ENCODE assay signal across 9 mouse cellular contexts in genomic region chr11:79591591-79591975, GRCm38 (mm10). TPM values are rescaled to one million over a fixed set of nuclear protein-coding genes. Genes with fewer than 3 reads are reported as not detected.
DNase-seq lines count a peak whose midpoint lies in the region; ATAC-seq lines count a peak whose summit lies in the region.
"Had no signal": no experiment of that assay in that cellular context is flagged by ENCODE, and none has a peak within 500 bp of the region (broad histone marks: within the 10 kb centered on the region; RNA-seq: fewer than 3 reads in every experiment).

No protein-coding gene starts in this region.

- H3K9ac ChIP-seq in hindbrain, embryonic 13.5 days: peak overlapping the region; percentile 94
- peak overlapping the region; percentile 82 for H3K9ac ChIP-seq in midbrain, embryonic 12.5 days (replicated peaks)

- H3K4me1 ChIP-seq in hindbrain, embryonic 13.5 days (replicated peaks): peaks cover 49% of the 10 kb centered on the region
- H3K4me1 ChIP-seq in midbrain, embryonic 12.5 days: peaks cover 37% of the 10 kb centered on the region

- H3K9me3 ChIP-seq in hindbrain, embryonic 13.5 days: no peaks in the 10 kb centered on the region
- no peaks in the 10 kb centered on the region for H3K9me3 ChIP-seq in midbrain, embryonic 12.5 days

- peak; percentile 45 to 56 for DNase-seq in frontal cortex, postnatal 36 days (ENCODE audit: low spot score in 2 of 2)
- no peak for DNase-seq in frontal cortex, postnatal 10 days (ENCODE audit: low spot score in 2 of 2)
- DNase-seq in retina, postnatal 1 day: peak; percentile 41
- DNase-seq in retina, embryonic 14.5 days (ENCODE audit: low spot score): no peak
- no peak for DNase-seq in urinary bladder, postnatal 36 days (ENCODE audit: low spot score in 2 of 2)
- no peak for DNase-seq in adrenal gland, adult 2 months

- H3K4me2 ChIP-seq in hindbrain, embryonic 13.5 days: peak overlapping the region; percentile 88
- peak overlapping the region; percentile 84 for H3K4me2 ChIP-seq in midbrain, embryonic 12.5 days (replicated peaks)

- H3K27ac ChIP-seq in hindbrain, embryonic 13.5 days: peak overlapping the region; percentile 92
- peak overlapping the region; percentile 70; the same call in 1 of the 2 replicates for H3K27ac ChIP-seq in midbrain, embryonic 12.5 days (replicated peaks)
- H3K27ac ChIP-seq: macrophage had no signal

- H3K27me3 ChIP-seq in hindbrain, embryonic 13.5 days: peaks cover 17% of the 10 kb centered on the region
- H3K27me3 ChIP-seq in midbrain, embryonic 12.5 days: peaks cover 36% of the 10 kb centered on the region

- H3K4me3 ChIP-seq in hindbrain, embryonic 13.5 days: peak overlapping the region; percentile 75
- H3K4me3 ChIP-seq in midbrain, embryonic 12.5 days: peak overlapping the region; percentile 79

- no peaks in the 10 kb centered on the region for H3K36me3 ChIP-seq in hindbrain, embryonic 13.5 days
- no peaks in the 10 kb centered on the region for H3K36me3 ChIP-seq in midbrain, embryonic 12.5 days

- 17% methylated on average over 5 of the region's 5 CpGs for WGBS in hindbrain, embryonic 13.5 days
- 32% methylated on average over 5 of the region's 5 CpGs for WGBS in midbrain, embryonic 12.5 days

- ATAC-seq in hindbrain, embryonic 13.5 days (ENCODE audit: low FRiP score): peak; percentile 40
- 0 out of 2 replicates have a peak, but pooled peaks have one; percentile 41 for ATAC-seq in midbrain, embryonic 12.5 days (ENCODE audit: low FRiP score, low read depth)

RNA-seq across cellular contexts. Expression of gene Rab11fip4, which starts 0.6 kb away (rescaled TPM):
- polyA plus RNA-seq in hindbrain, embryonic 13.5 days (2015; fragmentation: Nextera tagmentation; extraction: Ambion mirVana): 26.1 and 26.9 TPM in 2 replicates
- polyA plus RNA-seq in midbrain, embryonic 12.5 days (2016; fragmentation: Nextera tagmentation; extraction: Ambion mirVana): 20.6 and 26.8 TPM in 2 replicates
- total RNA-seq in adrenal gland, adult 2 months (2021): 1 to 10 TPM; 1.8 to 7.2 TPM
- polyA plus RNA-seq in adrenal gland, adult 2 months (2012; rRNA removed): 2.7 and 4.0 TPM in 2 replicates

Comparison
In these comparisons a context has a peak if more than half of its experiments do, and no peak if none do; other contexts are left out.
1. DNase-seq: peak in frontal cortex, postnatal 36 days (2 of 2) and retina, postnatal 1 day (single experiment); none in frontal cortex, postnatal 10 days (0 of 2), retina, embryonic 14.5 days (single experiment), urinary bladder, postnatal 36 days (0 of 2) and adrenal gland, adult 2 months (single experiment).